7 mouse cellular contexts compared by ENCODE assay signal in the genomic region with DNA sequence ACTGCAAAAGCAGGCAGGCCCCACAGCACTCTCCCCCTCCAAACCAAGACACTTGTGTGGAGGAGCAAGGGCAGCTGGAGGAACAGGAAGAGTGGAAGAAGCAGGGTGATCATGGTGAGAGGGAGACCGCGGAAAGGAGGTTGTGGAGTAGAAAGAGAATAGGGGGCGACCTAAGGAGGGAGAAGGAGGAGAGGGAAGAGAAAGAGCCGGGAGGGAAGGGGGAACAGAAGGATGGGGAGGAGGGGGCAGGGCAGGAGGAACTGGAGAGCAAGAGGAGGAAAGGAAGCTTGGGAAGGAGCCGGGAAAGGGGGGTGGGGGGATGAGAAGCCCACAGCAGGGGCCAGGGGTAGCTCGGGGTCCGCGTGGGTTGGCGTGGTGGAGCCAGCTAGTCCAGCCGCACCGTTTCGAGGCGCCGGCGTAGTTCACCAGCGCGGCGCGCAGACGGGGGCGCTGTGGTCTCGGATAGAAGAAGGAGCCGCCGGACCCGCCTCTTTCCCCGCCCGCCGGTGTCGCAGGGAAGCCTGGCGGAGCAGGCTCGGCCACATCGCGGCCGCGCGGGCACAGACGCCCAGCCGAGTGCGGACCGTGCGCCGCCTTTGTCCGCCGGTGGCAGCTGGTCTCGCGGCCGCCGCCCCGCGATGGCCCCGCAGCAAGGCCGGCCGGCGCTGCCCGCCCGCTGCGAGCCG. TPM values are rescaled to one million over a fixed set of nuclear protein-coding genes. Genes with fewer than 3 reads are reported as not detected.
DNase-seq lines count a peak whose midpoint lies in the region; ATAC-seq and TF ChIP-seq lines count a peak whose summit lies in the region.

A gene (plus strand): TSS at position 622 of the 686 bp plus-strand sequence.

- H3K9me3 ChIP-seq in embryonic facial prominence, embryonic 13.5 days, result no peaks in the 10 kb centered on the region
- no peaks in the 10 kb centered on the region for H3K9me3 ChIP-seq in kidney, embryonic 15.5 days (replicated peaks)
- H3K9me3 ChIP-seq in limb, embryonic 15.5 days, result no peaks in the 10 kb centered on the region

- H3K36me3 ChIP-seq in embryonic facial prominence, embryonic 13.5 days, result peaks cover 25% of the 10 kb centered on the region
- peaks cover 21% of the 10 kb centered on the region for H3K36me3 ChIP-seq in kidney, embryonic 15.5 days
- peaks cover 25% of the 10 kb centered on the region for H3K36me3 ChIP-seq in limb, embryonic 15.5 days

- H3K9ac ChIP-seq in embryonic facial prominence, embryonic 13.5 days, result peak within 1 kb of the TSS; percentile 90
- H3K9ac ChIP-seq in kidney, embryonic 15.5 days, result peak within 1 kb of the TSS; percentile 88
- H3K9ac ChIP-seq in limb, embryonic 15.5 days, result peak within 1 kb of the TSS; percentile 95

- peaks cover 1% of the 10 kb centered on the region; the same call in 1 of the 2 replicates for H3K4me1 ChIP-seq in bone marrow, adult 2 months (ENCODE audit: control insufficient read depth, insufficient read depth, low read length)
- H3K4me1 ChIP-seq in embryonic facial prominence, embryonic 13.5 days, result peaks cover 27% of the 10 kb centered on the region
- H3K4me1 ChIP-seq in kidney, embryonic 15.5 days, result peaks cover 43% of the 10 kb centered on the region
- H3K4me1 ChIP-seq in limb, embryonic 15.5 days, result peaks cover 26% of the 10 kb centered on the region

- H3K27me3 ChIP-seq in embryonic facial prominence, embryonic 13.5 days, result no peaks in the 10 kb centered on the region
- H3K27me3 ChIP-seq in kidney, embryonic 15.5 days, result no peaks in the 10 kb centered on the region
- no peaks in the 10 kb centered on the region for H3K27me3 ChIP-seq in limb, embryonic 15.5 days

- peak; percentile 42; the same call in 1 of the 2 replicates for TF ChIP-seq POLR2A in bone marrow, adult 2 months (IDR thresholded peaks at IDR 0.05; ENCODE audit: borderline replicate concordance, control insufficient read depth, low read depth, low read length)

- peak; percentile 47; the same call in 1 of the 2 replicates for TF ChIP-seq CTCF in bone marrow, adult 2 months (IDR thresholded peaks at IDR 0.05; ENCODE audit: control insufficient read depth, insufficient read depth, low read length)

- peak; percentile 85 for ATAC-seq in embryonic facial prominence, embryonic 13.5 days (ENCODE audit: insufficient number of reproducible peaks, insufficient read depth, low FRiP score, low TSS enrichment, low read depth)
- peak; percentile 87 for ATAC-seq in kidney, embryonic 15.5 days (replicated peaks; ENCODE audit: low FRiP score)
- ATAC-seq in limb, embryonic 15.5 days (ENCODE audit: insufficient number of reproducible peaks, low FRiP score, low TSS enrichment, low read depth), result peak; percentile 80

- H3K4me3 ChIP-seq in bone marrow, adult 2 months (replicated peaks; ENCODE audit: control insufficient read depth, low read depth, low read length), result peak within 1 kb of the TSS; percentile 66
- peak within 1 kb of the TSS; percentile 83 for H3K4me3 ChIP-seq in embryonic facial prominence, embryonic 13.5 days
- peak within 1 kb of the TSS; percentile 80 for H3K4me3 ChIP-seq in kidney, embryonic 15.5 days (replicated peaks)
- peak within 1 kb of the TSS; percentile 82 for H3K4me3 ChIP-seq in limb, embryonic 15.5 days

- peak within 1 kb of the TSS; percentile 70 for H3K4me2 ChIP-seq in embryonic facial prominence, embryonic 13.5 days
- peak within 1 kb of the TSS; percentile 81 for H3K4me2 ChIP-seq in kidney, embryonic 15.5 days
- H3K4me2 ChIP-seq in limb, embryonic 15.5 days, result peak within 1 kb of the TSS; percentile 62

- 4% methylated on average over 58 of the region's 58 CpGs for WGBS in bone marrow, adult 2 months
- under 1% methylated on average over 52 of the region's 58 CpGs for WGBS in embryonic facial prominence, embryonic 13.5 days
- WGBS in kidney, embryonic 15.5 days, result under 1% methylated on average over 55 of the region's 58 CpGs
- WGBS in limb, embryonic 15.5 days, result under 1% methylated on average over 55 of the region's 58 CpGs

- peak; percentile 79 to 89 for DNase-seq in heart, adult 9 months (ENCODE audit: low spot score in 2 of 2)
- DNase-seq in monocyte, adult 2 months (ENCODE audit: low read depth in 1 of 2, low spot score in 2 of 2), result peak; percentile 45 to 56
- DNase-seq in spleen, postnatal 36 days (ENCODE audit: low spot score in 2 of 2), result peak; percentile 48 to 54

- H3K27ac ChIP-seq in bone marrow, adult 2 months (ENCODE audit: control insufficient read depth, insufficient read depth, low read depth, low read length, poor library complexity), result peak within 1 kb of the TSS; percentile 70
- peak within 1 kb of the TSS; percentile 84 for H3K27ac ChIP-seq in embryonic facial prominence, embryonic 13.5 days
- peak within 1 kb of the TSS; percentile 93 for H3K27ac ChIP-seq in kidney, embryonic 15.5 days
- H3K27ac ChIP-seq in limb, embryonic 15.5 days, result peak within 1 kb of the TSS; percentile 92

RNA-seq across cellular contexts. Expression of the gene that starts here (rescaled TPM):
- polyA plus RNA-seq in bone marrow, adult 2 months (2011; ENCODE audit: insufficient read depth, insufficient read length, low replicate concordance, missing spikeins), result 5.3 and 17.9 TPM in 2 replicates
- polyA plus RNA-seq in embryonic facial prominence, embryonic 13.5 days (2015; fragmentation: Nextera tagmentation; extraction: Ambion mirVana), result 6.9 and 8.3 TPM in 2 replicates
- polyA plus RNA-seq in kidney, embryonic 15.5 days (2015; fragmentation: Nextera tagmentation; extraction: Ambion mirVana), result 8.2 and 8.6 TPM in 2 replicates
- 10.8 and 10.9 TPM in 2 replicates for polyA plus RNA-seq in limb, embryonic 15.5 days (2015; fragmentation: Nextera tagmentation; extraction: Ambion mirVana)

Comparison
In these comparisons a context has a peak if more than half of its experiments do, and no peak if none do; other contexts are left out.
1. Peak in every context shown above with its lines: DNase-seq, ATAC-seq, H3K4me3 ChIP-seq and H3K27ac ChIP-seq.